Mouse (Mus musculus): ENCODE data around the gene Rgs3. TPM values are rescaled to one million over a fixed set of nuclear protein-coding genes. Genes with fewer than 3 reads are reported as not detected.
A peak's percentile ranks its signal among the peaks of the same experiment; 100 is the strongest.

The Rgs3 gene
- polyA plus RNA-seq, 1 experiment from 2014 or later = 35.4 TPM

GRCm38 (mm10) chr4:62594442-62594841 lies 34.8 kb downstream of the Rgs3 start:
- Histone ChIP-seq H3K36me3 (replicated peaks) (no peaks in the 10 kb centered on the region), H3K9me3 (no peaks in the 10 kb centered on the region), H3K27me3 (replicated peaks; ENCODE audit: low read depth, poor library complexity, severe bottlenecking) (no peaks in the 10 kb centered on the region), H3K27ac (replicated peaks) (no peak overlapping the region), H3K4me1 (peaks cover 16% of the 10 kb centered on the region), H3K4me3 (no peak overlapping the region)
- 83% methylated on average over 5 of the region's 5 CpGs for WGBS
- no peak for DNase-seq (ENCODE audit: low spot score)

GRCm38 (mm10) chr4:62596051-62596450 lies 36.4 kb downstream of the Rgs3 start:
- WGBS = 80% methylated on average over 5 of the region's 5 CpGs
- Histone ChIP-seq H3K27me3 (replicated peaks; ENCODE audit: low read depth, poor library complexity, severe bottlenecking) (no peaks in the 10 kb centered on the region), H3K9me3 (no peaks in the 10 kb centered on the region), H3K36me3 (replicated peaks) (no peaks in the 10 kb centered on the region), H3K4me1 (peaks cover 12% of the 10 kb centered on the region), H3K4me3 (no peak overlapping the region), H3K27ac (replicated peaks) (no peak overlapping the region)
- DNase-seq (ENCODE audit: low spot score) = no peak

- 66% methylated on average over 1 of the region's 1 CpGs for WGBS
- H3K4me3 ChIP-seq = no peak overlapping the region
- no peak overlapping the region for H3K27ac ChIP-seq (replicated peaks)
- no peaks in the 10 kb centered on the region for H3K9me3 ChIP-seq
- no peak for DNase-seq (ENCODE audit: low spot score)
- no peaks in the 10 kb centered on the region for H3K36me3 ChIP-seq (replicated peaks)
- H3K4me1 ChIP-seq = no peaks in the 10 kb centered on the region
- no peaks in the 10 kb centered on the region for H3K27me3 ChIP-seq (replicated peaks; ENCODE audit: low read depth, poor library complexity, severe bottlenecking)
These were observed 40.9 kb downstream of the Rgs3 start for GRCm38 (mm10) chr4:62600549-62600948.

- DNase-seq (ENCODE audit: low spot score) = no peak
- Histone ChIP-seq H3K27ac (replicated peaks) (no peak overlapping the region), H3K27me3 (replicated peaks; ENCODE audit: low read depth, poor library complexity, severe bottlenecking) (no peaks in the 10 kb centered on the region), H3K4me1 (peaks cover 28% of the 10 kb centered on the region), H3K36me3 (replicated peaks) (no peaks in the 10 kb centered on the region), H3K4me3 (no peak overlapping the region), H3K9me3 (no peaks in the 10 kb centered on the region)
- WGBS = 89% methylated on average over 4 of the region's 4 CpGs
These were observed 44.0 kb downstream of the Rgs3 start for GRCm38 (mm10) chr4:62603607-62604006.

GRCm38 (mm10) chr4:62604094-62604493 lies 44.4 kb downstream of the Rgs3 start:
- no peak overlapping the region for H3K4me3 ChIP-seq
- no peaks in the 10 kb centered on the region for H3K36me3 ChIP-seq (replicated peaks)
- no peaks in the 10 kb centered on the region for H3K27me3 ChIP-seq (replicated peaks; ENCODE audit: low read depth, poor library complexity, severe bottlenecking)
- no peak overlapping the region for H3K27ac ChIP-seq (replicated peaks)
- H3K9me3 ChIP-seq = no peaks in the 10 kb centered on the region
- WGBS = 62% methylated on average over 4 of the region's 4 CpGs
- DNase-seq (ENCODE audit: low spot score) = no peak
- peaks cover 32% of the 10 kb centered on the region for H3K4me1 ChIP-seq

GRCm38 (mm10) chr4:62605856-62606541 lies 46.4 kb downstream of the Rgs3 start:
- Histone ChIP-seq H3K36me3 (replicated peaks) (no peaks in the 10 kb centered on the region), H3K9me3 (no peaks in the 10 kb centered on the region), H3K27me3 (replicated peaks; ENCODE audit: low read depth, poor library complexity, severe bottlenecking) (no peaks in the 10 kb centered on the region), H3K4me3 (no peak overlapping the region), H3K4me1 (peaks cover 48% of the 10 kb centered on the region), H3K27ac (replicated peaks) (peak overlapping the region; percentile 54)
- no peak for DNase-seq (ENCODE audit: low spot score)
- WGBS = 89% methylated on average over 9 of the region's 9 CpGs

- Histone ChIP-seq H3K27me3 (replicated peaks; ENCODE audit: low read depth, poor library complexity, severe bottlenecking) (no peaks in the 10 kb centered on the region), H3K4me3 (no peak overlapping the region), H3K4me1 (peaks cover 48% of the 10 kb centered on the region), H3K9me3 (no peaks in the 10 kb centered on the region), H3K27ac (replicated peaks) (peak overlapping the region; percentile 54), H3K36me3 (replicated peaks) (no peaks in the 10 kb centered on the region)
- no peak for DNase-seq (ENCODE audit: low spot score)
- WGBS = 57% methylated on average over 7 of the region's 7 CpGs
These were observed 46.9 kb downstream of the Rgs3 start for GRCm38 (mm10) chr4:62606542-62606882.

GRCm38 (mm10) chr4:62606905-62607304 lies 47.3 kb downstream of the Rgs3 start:
- Histone ChIP-seq H3K4me3 (no peak overlapping the region), H3K36me3 (replicated peaks) (no peaks in the 10 kb centered on the region), H3K9me3 (no peaks in the 10 kb centered on the region), H3K27me3 (replicated peaks; ENCODE audit: low read depth, poor library complexity, severe bottlenecking) (no peaks in the 10 kb centered on the region), H3K4me1 (peaks cover 48% of the 10 kb centered on the region), H3K27ac (replicated peaks) (peak overlapping the region; percentile 54)
- DNase-seq (ENCODE audit: low spot score) = no peak
- 62% methylated on average over 7 of the region's 7 CpGs for WGBS

- DNase-seq (ENCODE audit: low spot score) = no peak
- Histone ChIP-seq H3K9me3 (no peaks in the 10 kb centered on the region), H3K4me1 (peaks cover 50% of the 10 kb centered on the region), H3K36me3 (replicated peaks) (no peaks in the 10 kb centered on the region), H3K27ac (replicated peaks) (peak overlapping the region; percentile 59), H3K4me3 (no peak overlapping the region), H3K27me3 (replicated peaks; ENCODE audit: low read depth, poor library complexity, severe bottlenecking) (no peaks in the 10 kb centered on the region)
- WGBS = 74% methylated on average over 9 of the region's 9 CpGs
These were observed 47.7 kb downstream of the Rgs3 start for GRCm38 (mm10) chr4:62607345-62607744.

GRCm38 (mm10) chr4:62607805-62608204 lies 48.2 kb downstream of the Rgs3 start:
- H3K4me3 ChIP-seq = no peak overlapping the region
- WGBS = 83% methylated on average over 6 of the region's 6 CpGs
- no peak for DNase-seq (ENCODE audit: low spot score)
- H3K27me3 ChIP-seq (replicated peaks; ENCODE audit: low read depth, poor library complexity, severe bottlenecking) = no peaks in the 10 kb centered on the region
- peaks cover 55% of the 10 kb centered on the region for H3K4me1 ChIP-seq
- H3K27ac ChIP-seq (replicated peaks) = peak overlapping the region; percentile 59
- H3K36me3 ChIP-seq (replicated peaks) = no peaks in the 10 kb centered on the region
- H3K9me3 ChIP-seq = no peaks in the 10 kb centered on the region

- no peak for DNase-seq (ENCODE audit: low spot score)
- Histone ChIP-seq H3K36me3 (replicated peaks) (no peaks in the 10 kb centered on the region), H3K4me1 (peaks cover 69% of the 10 kb centered on the region), H3K4me3 (no peak overlapping the region), H3K27ac (replicated peaks) (no peak overlapping the region), H3K9me3 (no peaks in the 10 kb centered on the region), H3K27me3 (replicated peaks; ENCODE audit: low read depth, poor library complexity, severe bottlenecking) (no peaks in the 10 kb centered on the region)
- WGBS = 83% methylated on average over 4 of the region's 4 CpGs
These were observed 49.7 kb downstream of the Rgs3 start for GRCm38 (mm10) chr4:62609333-62609732.

GRCm38 (mm10) chr4:62610142-62610675 lies 50.6 kb downstream of the Rgs3 start:
- Histone ChIP-seq H3K4me3 (no peak overlapping the region), H3K4me1 (peaks cover 69% of the 10 kb centered on the region), H3K9me3 (no peaks in the 10 kb centered on the region), H3K27ac (replicated peaks) (0 out of 2 replicates have a peak overlapping the region, but pooled peaks have one; percentile 40), H3K27me3 (replicated peaks; ENCODE audit: low read depth, poor library complexity, severe bottlenecking) (no peaks in the 10 kb centered on the region), H3K36me3 (replicated peaks) (no peaks in the 10 kb centered on the region)
- DNase-seq (ENCODE audit: low spot score) = peak; percentile 54
- WGBS = 49% methylated on average over 16 of the region's 16 CpGs

Measured in embryonic facial prominence, embryonic 10.5 days (tissue).